Mouse (Mus musculus) heart, embryonic 13.5 days (tissue): Measurements from ENCODE around the gene Cyp2g1. TPM values are rescaled to one million over a fixed set of nuclear protein-coding genes. Genes with fewer than 3 reads are reported as not detected.
"Not testable (repeated sequence)": the region's sequence is repeated elsewhere in the genome, so short reads cannot be mapped to it uniquely, and the experiment has no call there.

Experiments used
- ATAC-seq: fragments of 200-750 bp; cut with Nextera tagmentation; 2 replicates; pipeline ENCODE4 v1.8.0; 2017; ENCODE audit warnings: moderate TSS enrichment; ENCODE audit not compliant: insufficient number of reproducible peaks, low FRiP score, low TSS enrichment; ENCODE audit errors: extremely low read depth
- H3K27ac ChIP-seq: fragments of 300-500 bp; sonication (generic); replicated peaks from 2 replicates; pipeline ENCODE4 v1.5.1; 2015; ENCODE audit warnings: moderate library complexity, mild to moderate bottlenecking, inconsistent platforms
- H3K27me3 ChIP-seq: fragments of 300-500 bp; sonication (generic); replicated peaks from 2 replicates; pipeline ENCODE4 v1.6.1; 2015; ENCODE audit warnings: mild to moderate bottlenecking, inconsistent platforms
- H3K36me3 ChIP-seq: fragments of 300-500 bp; sonication (generic); 2 replicates; pipeline ENCODE4 v1.6.1; 2015; ENCODE audit warnings: mild to moderate bottlenecking, inconsistent platforms
- H3K4me1 ChIP-seq: fragments of 300-500 bp; sonication (generic); 2 replicates; pipeline ENCODE4 v1.6.1; 2015; ENCODE audit warnings: inconsistent platforms
- H3K4me2 ChIP-seq: fragments of 300-500 bp; sonication (generic); 2 replicates; pipeline ENCODE4 v1.6.1; 2015; ENCODE audit warnings: inconsistent platforms, mild to moderate bottlenecking, moderate library complexity
- H3K4me3 ChIP-seq: fragments of 300-500 bp; sonication (generic); 2 replicates; pipeline ENCODE4 v1.5.1; 2015; ENCODE audit warnings: moderate library complexity, mild to moderate bottlenecking, inconsistent platforms
- H3K9ac ChIP-seq: fragments of 300-500 bp; sonication (generic); 2 replicates; pipeline ENCODE4 v1.6.1; 2015; ENCODE audit warnings: inconsistent platforms, mild to moderate bottlenecking, moderate library complexity
- H3K9me3 ChIP-seq: fragments of 300-500 bp; sonication (generic); 2 replicates; pipeline ENCODE4 v1.6.1; 2016; ENCODE audit warnings: inconsistent platforms
- WGBS: fragments of 180-500 bp; shearing (Covaris S2); methylation state at CpG from one replicate; pipeline ENCODE4 v1.1.7; 2015; ENCODE audit warnings: mixed read lengths; 5-methylcytosine and 5-hydroxymethylcytosine counted together
- polyA plus RNA-seq: library from polyadenylated mRNA; unstranded; fragments of >200 nt; fragmentation: Nextera tagmentation; extraction: Ambion mirVana; gene quantifications from 2 replicates; pipeline ENCODE4 v1.2.1, GENCODE M21; 2015

Cyp2g1 gene
- polyA plus RNA-seq, 1 experiment from 2014 or later = not detected

- H3K36me3 ChIP-seq = no peaks in the 10 kb centered on the region
- WGBS = 46% methylated on average over 5 of the region's 5 CpGs
- no peak for ATAC-seq
- H3K9me3 ChIP-seq = no peaks in the 10 kb centered on the region
- H3K27me3 ChIP-seq = peaks cover 3% of the 10 kb centered on the region; the same call in 1 of the 2 replicates
- no peak overlapping the region for H3K4me3 ChIP-seq
- H3K9ac ChIP-seq = no peak overlapping the region
- no peak overlapping the region for H3K27ac ChIP-seq
- H3K4me2 ChIP-seq = no peak overlapping the region
- no peaks in the 10 kb centered on the region for H3K4me1 ChIP-seq
Measured at GRCm38 (mm10) chr7:26783163-26783562, 25.5 kb upstream of the Cyp2g1 start.

DNA sequence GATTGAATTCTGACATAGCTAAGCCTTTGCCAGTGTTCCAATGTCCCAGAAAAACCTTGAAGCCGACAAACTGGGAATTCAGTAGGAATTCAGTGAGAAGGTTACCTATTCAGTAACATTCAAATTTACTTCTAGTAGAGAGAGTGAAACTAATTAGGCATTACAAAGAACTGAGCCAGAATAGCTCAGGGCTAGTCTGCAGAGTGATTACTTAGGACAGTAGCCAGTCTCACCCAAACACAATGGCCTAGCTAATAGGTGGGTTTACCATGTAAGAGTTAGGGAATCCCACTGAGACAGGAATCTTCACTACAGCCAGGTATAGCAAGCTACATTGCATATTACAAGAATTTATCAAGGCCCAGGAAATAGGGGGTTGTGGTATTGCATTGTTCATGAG is 22.7 kb upstream of the Cyp2g1 start:
- H3K4me2 ChIP-seq, H3K9ac ChIP-seq, H3K27ac ChIP-seq, H3K36me3 ChIP-seq, H3K4me1 ChIP-seq, H3K4me3 ChIP-seq, H3K9me3 ChIP-seq, ATAC-seq, H3K27me3 ChIP-seq: not testable (repeated sequence)
- WGBS = 47% methylated on average over 1 of the region's 1 CpGs

GRCm38 (mm10) chr7:26789984-26790383 is 18.7 kb upstream of the Cyp2g1 start:
- H3K36me3 ChIP-seq = no peaks in the 10 kb centered on the region
- H3K4me3 ChIP-seq = no peak overlapping the region
- H3K9ac ChIP-seq = no peak overlapping the region
- H3K27me3 ChIP-seq = no peaks in the 10 kb centered on the region
- H3K27ac ChIP-seq = no peak overlapping the region
- no peaks in the 10 kb centered on the region for H3K4me1 ChIP-seq
- peaks cover 7% of the 10 kb centered on the region for H3K9me3 ChIP-seq
- WGBS = 59% methylated on average over 6 of the region's 6 CpGs
- ATAC-seq = no peak
- H3K4me2 ChIP-seq = no peak overlapping the region

DNA sequence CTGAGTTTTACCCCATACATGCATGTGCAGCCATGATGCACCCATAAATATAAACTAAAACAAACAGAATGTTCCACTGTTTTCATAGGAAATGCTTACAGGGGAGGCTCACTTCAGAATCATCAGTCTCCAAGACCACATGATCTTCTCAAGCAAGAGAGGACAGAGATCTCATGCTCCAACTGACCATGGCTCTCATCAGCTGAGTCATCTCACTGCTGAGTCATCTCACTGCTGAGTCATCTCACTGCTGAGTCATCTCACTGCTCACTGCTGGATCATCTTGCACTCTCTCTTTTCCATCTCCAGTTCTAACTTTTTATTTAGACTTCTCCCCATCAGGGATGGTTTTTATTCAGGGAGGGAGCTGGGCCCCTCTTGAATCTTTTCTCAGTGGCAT is 8.6 kb upstream of the Cyp2g1 start:
- 0 out of 2 replicates have a peak, but pooled peaks cover 4% of the 10 kb centered on the region for H3K9me3 ChIP-seq
- H3K4me1 ChIP-seq = no peaks in the 10 kb centered on the region
- H3K4me3 ChIP-seq = no peak overlapping the region
- ATAC-seq = no peak
- no peak overlapping the region for H3K4me2 ChIP-seq
- no peak overlapping the region for H3K9ac ChIP-seq
- no peaks in the 10 kb centered on the region for H3K36me3 ChIP-seq
- no peak overlapping the region for H3K27ac ChIP-seq
- H3K27me3 ChIP-seq = no peaks in the 10 kb centered on the region

- Histone ChIP-seq H3K27me3 (no peaks in the 10 kb centered on the region), H3K4me1 (no peaks in the 10 kb centered on the region), H3K36me3 (no peaks in the 10 kb centered on the region), H3K4me2 (no peak overlapping the region), H3K9ac (no peak overlapping the region), H3K27ac (no peak overlapping the region), H3K9me3 (0 out of 2 replicates have a peak, but pooled peaks cover 4% of the 10 kb centered on the region), H3K4me3 (no peak overlapping the region)
- 92% methylated on average over 1 of the region's 1 CpGs for WGBS
- ATAC-seq = no peak
Measured at GRCm38 (mm10) chr7:26800996-26801395, 7.7 kb upstream of the Cyp2g1 start.

DNA sequence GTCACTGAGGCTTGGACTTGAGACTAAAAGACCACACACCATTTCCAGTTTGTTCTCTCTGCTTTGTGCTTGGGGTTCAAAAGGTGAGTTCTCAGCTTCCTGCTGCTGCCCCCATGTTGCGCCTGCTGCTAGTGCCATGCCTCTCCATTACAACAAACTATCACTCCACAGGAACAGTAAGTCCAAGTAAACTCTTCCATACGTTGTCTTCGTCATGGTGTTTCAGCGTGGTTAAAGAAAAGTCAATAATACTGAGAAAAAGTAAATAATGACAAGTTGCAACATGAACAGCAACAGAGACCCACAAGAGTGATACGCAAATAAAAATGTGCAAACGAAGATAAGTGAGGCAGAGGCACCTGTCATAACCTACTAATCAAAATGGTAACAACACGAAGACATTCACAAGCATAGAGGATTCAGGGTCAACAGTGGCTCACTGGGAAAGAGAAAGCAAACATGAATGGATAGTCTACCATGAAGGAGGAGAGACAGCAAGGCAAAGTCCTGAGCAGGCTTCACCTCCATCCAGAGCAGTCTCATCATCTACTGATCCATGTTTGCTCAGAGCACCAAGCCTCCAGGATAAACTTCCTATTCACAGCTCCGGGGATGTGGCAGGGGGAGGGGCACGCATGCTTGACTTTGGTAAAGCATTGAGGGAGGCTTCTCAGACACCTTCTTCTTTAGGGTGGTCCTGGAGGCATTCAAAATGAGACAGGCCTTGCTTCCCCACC is 23.0 kb downstream of the Cyp2g1 start:
- H3K27me3 ChIP-seq, ATAC-seq, H3K9me3 ChIP-seq, H3K36me3 ChIP-seq, H3K27ac ChIP-seq, H3K4me3 ChIP-seq, H3K4me1 ChIP-seq, H3K4me2 ChIP-seq, H3K9ac ChIP-seq: not testable (repeated sequence)
- WGBS = 75% methylated on average over 9 of the region's 9 CpGs

DNA sequence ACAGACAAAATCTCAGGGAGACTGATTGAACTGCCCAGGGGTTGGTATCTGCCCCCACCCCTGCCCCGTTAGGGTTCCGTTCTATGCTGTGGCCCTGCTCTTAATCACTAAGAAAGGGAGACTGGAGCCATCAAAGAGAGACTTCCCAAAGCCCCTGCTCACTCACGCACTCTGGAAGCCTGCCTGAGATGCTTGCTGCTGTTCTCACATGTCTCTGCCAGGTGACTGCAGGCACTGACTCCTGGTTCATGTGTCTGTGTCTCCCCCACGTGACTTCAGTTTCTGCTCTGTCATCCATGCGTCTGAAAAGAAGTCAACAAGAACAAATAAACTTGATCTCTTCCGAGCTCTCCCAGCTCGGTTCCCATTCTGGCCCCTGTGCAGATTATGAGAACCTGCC is 24.0 kb downstream of the Cyp2g1 start:
- not testable (repeated sequence) for H3K27me3 ChIP-seq, H3K4me2 ChIP-seq, H3K9me3 ChIP-seq, H3K27ac ChIP-seq, H3K4me3 ChIP-seq, H3K36me3 ChIP-seq, H3K9ac ChIP-seq, ATAC-seq, H3K4me1 ChIP-seq
- 61% methylated on average over 7 of the region's 7 CpGs for WGBS

DNA sequence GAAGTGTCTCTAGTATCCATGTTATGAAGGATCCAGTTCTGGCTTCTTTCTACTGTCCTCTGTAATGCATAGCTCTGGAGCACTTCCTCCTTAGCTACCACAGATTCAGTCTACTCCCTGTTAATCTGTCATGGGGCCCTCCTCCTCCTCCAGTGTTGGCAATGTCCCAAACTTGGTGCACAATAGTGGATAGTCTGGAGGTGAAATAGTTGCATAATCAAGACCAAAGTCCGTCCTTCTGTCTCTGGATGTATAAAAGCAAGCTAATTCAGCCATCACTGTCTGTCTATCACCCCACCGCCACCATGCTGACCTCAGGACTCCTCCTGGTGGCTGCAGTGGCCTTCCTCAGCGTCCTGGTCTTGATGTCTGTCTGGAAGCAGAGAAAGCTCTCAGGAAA is 26.4 kb downstream of the Cyp2g1 start, which contains the start of gene Cyp2a5:
Gene Cyp2a5 (plus strand): TSS at position 247 of the 400 bp plus-strand sequence.
- H3K9me3 ChIP-seq, H3K36me3 ChIP-seq, H3K27me3 ChIP-seq, ATAC-seq, H3K4me1 ChIP-seq, H3K9ac ChIP-seq, H3K4me2 ChIP-seq, H3K4me3 ChIP-seq, H3K27ac ChIP-seq: not testable (repeated sequence)
- WGBS = 66% methylated on average over 3 of the region's 3 CpGs

- not testable (repeated sequence) for H3K4me3 ChIP-seq, H3K4me1 ChIP-seq, H3K36me3 ChIP-seq, H3K9ac ChIP-seq, H3K27me3 ChIP-seq, H3K27ac ChIP-seq, ATAC-seq, H3K9me3 ChIP-seq, H3K4me2 ChIP-seq
- WGBS = 63% methylated on average over 2 of the region's 2 CpGs
Measured at GRCm38 (mm10) chr7:26843400-26843799, 34.7 kb downstream of the Cyp2g1 start.

DNA sequence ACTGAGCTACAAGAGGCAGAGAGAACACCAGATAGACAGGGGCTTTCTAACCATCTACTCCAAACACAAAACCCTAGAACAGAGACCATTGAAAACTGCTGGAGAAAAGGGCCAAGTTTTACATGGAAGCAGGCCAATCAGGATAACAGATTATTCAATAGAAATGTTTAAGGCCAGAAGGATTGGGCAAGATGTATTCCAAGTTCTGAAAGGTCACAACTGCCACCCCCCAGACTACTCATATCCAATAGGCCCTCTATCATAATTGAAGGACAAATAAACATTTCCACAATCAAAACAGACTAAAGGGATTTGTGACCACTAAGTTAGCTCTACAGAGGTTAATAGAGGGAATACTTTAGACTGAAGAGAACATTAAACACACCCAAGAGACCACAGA is 41.4 kb downstream of the Cyp2g1 start:
- H3K4me3 ChIP-seq, H3K9ac ChIP-seq, H3K27ac ChIP-seq, H3K4me2 ChIP-seq, ATAC-seq, H3K9me3 ChIP-seq, H3K4me1 ChIP-seq, H3K27me3 ChIP-seq, H3K36me3 ChIP-seq: not testable (repeated sequence)
